Mouse (Mus musculus): ENCODE measurements at regions not wholly inside any gene's neighbourhood (a gene's known extent, or its start where the extent isn't known, plus 50 kb on each side); places are given as distances from the start of the nearest gene placed in this dataset.
"Not testable (repeated sequence)": the region's sequence is repeated elsewhere in the genome, so short reads cannot be mapped to it uniquely, and the experiment has no call there.

DNA sequence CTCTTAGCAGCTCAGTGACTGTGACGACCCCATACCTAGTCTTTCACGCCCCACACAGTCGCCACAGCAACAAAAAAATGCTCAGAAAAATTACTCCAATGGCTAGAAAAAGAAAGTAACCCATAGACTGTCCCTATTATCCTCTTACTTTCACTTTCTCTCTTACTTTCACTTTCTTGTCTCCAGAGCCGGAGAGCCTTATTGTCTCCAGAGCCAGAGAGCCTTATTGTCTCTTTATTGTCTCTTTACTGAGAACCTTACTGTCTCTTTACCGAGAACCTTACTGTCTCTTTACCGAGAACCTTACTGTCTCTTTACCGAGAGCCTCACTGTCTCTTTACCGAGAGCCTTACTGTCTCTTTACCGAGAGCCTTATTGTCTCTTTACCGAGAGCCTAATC lies 119.2 kb downstream of the Tnfsf18 start:
- not testable (repeated sequence) for H3K4me1 ChIP-seq (replicated peaks); H3K27me3 ChIP-seq (replicated peaks); H3K27ac ChIP-seq; ATAC-seq; H3K4me3 ChIP-seq (replicated peaks); H3K36me3 ChIP-seq; H3K4me2 ChIP-seq (replicated peaks); H3K9ac ChIP-seq; H3K9me3 ChIP-seq
- 95% methylated on average over 10 of the region's 10 CpGs for WGBS

DNA sequence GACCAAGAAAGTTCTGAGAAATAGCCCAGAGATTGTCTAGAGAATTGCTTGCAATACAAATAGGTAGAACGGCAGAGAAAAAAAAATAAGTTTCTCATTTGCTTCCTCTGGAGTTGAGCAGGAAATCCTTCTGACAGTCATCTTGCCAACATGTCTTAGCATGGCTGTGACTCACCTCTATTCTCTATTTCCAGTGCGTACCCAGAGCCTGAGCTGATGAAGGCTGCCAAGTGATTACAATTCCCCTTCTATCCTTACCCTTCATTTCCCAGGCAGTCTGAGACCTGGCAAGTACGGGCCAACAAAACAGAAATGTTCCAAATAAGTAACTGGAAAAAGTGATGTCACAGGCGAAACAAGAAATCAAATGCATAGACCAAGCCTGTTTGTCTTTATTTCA lies 113.0 kb downstream of the Tnfsf18 start:
- no peak overlapping the region for H3K27ac ChIP-seq
- no peak for ATAC-seq
- H3K9me3 ChIP-seq, result no peaks in the 10 kb centered on the region
- H3K36me3 ChIP-seq, result no peaks in the 10 kb centered on the region
- no peaks in the 10 kb centered on the region for H3K4me1 ChIP-seq (replicated peaks)
- no peaks in the 10 kb centered on the region for H3K27me3 ChIP-seq (replicated peaks)
- no peak overlapping the region for H3K9ac ChIP-seq
- H3K4me3 ChIP-seq (replicated peaks), result no peak overlapping the region
- H3K4me2 ChIP-seq (replicated peaks), result no peak overlapping the region
- WGBS, result 84% methylated on average over 4 of the region's 4 CpGs

DNA sequence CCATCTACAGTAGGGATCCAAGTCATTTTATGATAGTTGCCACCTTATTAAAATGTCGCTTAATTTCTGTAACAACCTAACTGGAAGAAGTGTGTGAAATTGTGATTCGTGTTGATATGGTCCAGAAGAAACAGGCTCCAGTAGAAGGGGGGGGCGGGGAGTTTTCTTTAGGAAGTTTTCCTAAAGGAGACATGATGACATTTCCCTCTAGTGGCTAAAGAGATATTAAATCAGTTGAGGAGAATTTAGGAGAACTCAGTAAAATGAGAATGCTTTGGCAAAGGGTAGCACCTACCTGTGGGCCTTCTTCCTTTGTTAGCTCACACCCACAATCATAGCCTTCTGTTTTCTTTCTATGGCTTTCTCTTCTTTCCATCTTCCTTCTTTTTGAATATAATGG lies 107.7 kb downstream of the Tnfsf18 start:
- H3K4me2 ChIP-seq (replicated peaks), result no peak overlapping the region
- H3K9ac ChIP-seq, result no peak overlapping the region
- no peak overlapping the region for H3K4me3 ChIP-seq (replicated peaks)
- no peak for ATAC-seq
- no peaks in the 10 kb centered on the region for H3K36me3 ChIP-seq
- no peaks in the 10 kb centered on the region for H3K27me3 ChIP-seq (replicated peaks)
- WGBS, result 77% methylated on average over 3 of the region's 3 CpGs
- H3K27ac ChIP-seq, result no peak overlapping the region
- H3K9me3 ChIP-seq, result no peaks in the 10 kb centered on the region
- H3K4me1 ChIP-seq (replicated peaks), result no peaks in the 10 kb centered on the region

DNA sequence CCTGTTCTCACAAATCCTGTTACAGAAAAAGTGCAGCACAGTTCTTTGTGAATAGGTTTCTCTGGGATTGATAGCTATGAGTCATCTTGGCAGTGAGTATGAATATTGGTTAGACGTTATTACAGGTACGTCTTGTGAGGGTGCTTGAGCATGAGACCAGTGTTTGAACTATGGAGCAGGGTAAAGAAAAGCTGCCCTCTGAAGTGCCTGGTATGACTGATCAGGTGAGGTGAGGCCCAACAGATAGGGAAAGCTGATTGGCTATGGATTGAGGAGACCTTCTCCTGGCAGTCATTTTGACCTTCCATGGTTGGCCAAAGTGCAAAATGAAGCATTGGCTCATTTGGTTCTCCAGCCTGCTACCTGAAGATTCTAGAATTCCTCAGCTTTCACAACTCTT lies 106.7 kb downstream of the Tnfsf18 start:
- Histone ChIP-seq H3K4me1 (replicated peaks) (no peaks in the 10 kb centered on the region), H3K4me2 (replicated peaks) (no peak overlapping the region), H3K27ac (no peak overlapping the region), H3K9me3 (no peaks in the 10 kb centered on the region), H3K9ac (no peak overlapping the region), H3K36me3 (no peaks in the 10 kb centered on the region), H3K27me3 (replicated peaks) (no peaks in the 10 kb centered on the region), H3K4me3 (replicated peaks) (no peak overlapping the region)
- no peak for ATAC-seq
- WGBS, result 90% methylated on average over 2 of the region's 2 CpGs

DNA sequence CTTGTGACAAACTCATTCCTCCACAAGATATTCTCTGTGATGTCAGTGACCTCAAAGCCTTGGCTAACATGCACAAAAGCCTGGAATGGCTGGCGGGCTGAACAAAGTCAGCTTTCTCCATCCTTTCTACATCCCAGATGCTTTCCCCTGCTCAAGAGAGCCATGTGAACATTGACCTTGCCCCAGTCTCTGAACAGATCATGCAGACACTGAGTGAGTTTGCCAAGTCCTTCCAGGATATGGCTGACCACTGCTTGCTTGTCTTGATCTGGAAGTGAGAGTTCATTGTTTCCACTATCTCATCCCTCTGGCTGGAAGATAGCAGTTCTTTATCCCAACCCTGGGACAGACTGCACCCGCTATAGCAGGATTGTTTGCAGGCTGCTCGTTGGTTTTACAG lies 103.7 kb downstream of the Tnfsf18 start:
- 69% methylated on average over 3 of the region's 3 CpGs for WGBS

DNA sequence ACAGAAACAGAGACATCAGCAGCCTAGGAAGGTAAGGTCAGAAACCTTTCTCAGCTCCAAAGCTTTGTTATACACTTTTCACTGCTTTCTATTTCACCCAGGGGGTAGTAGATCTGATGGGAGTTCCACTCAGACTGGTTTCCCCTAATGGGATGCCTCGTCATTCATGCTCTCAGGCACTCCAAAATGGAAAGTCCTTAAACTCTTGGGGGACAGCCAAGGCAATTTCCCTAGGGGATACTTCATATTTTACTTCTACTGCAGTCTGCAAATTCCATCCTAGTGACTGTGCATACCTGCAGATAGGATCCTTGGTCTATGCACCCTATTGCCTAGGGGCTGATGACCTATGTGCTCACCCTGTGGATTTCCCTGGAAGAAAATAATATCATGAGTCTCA lies 82.1 kb downstream of the Tnfsf18 start:
- H3K4me3 ChIP-seq (replicated peaks), result no peak overlapping the region
- WGBS, result 61% methylated on average over 1 of the region's 1 CpGs
- H3K27ac ChIP-seq, result no peak overlapping the region
- no peaks in the 10 kb centered on the region for H3K4me1 ChIP-seq (replicated peaks)
- no peaks in the 10 kb centered on the region for H3K27me3 ChIP-seq (replicated peaks)
- no peaks in the 10 kb centered on the region for H3K9me3 ChIP-seq
- no peaks in the 10 kb centered on the region for H3K36me3 ChIP-seq
- no peak overlapping the region for H3K4me2 ChIP-seq (replicated peaks)
- no peak overlapping the region for H3K9ac ChIP-seq
- ATAC-seq, result no peak

More for the DNA sequence above, 103.7 kb downstream of the Tnfsf18 start:
- Histone ChIP-seq H3K9ac (no peak overlapping the region), H3K4me2 (replicated peaks) (no peak overlapping the region), H3K36me3 (no peaks in the 10 kb centered on the region), H3K4me1 (replicated peaks) (no peaks in the 10 kb centered on the region), H3K9me3 (no peaks in the 10 kb centered on the region), H3K27me3 (replicated peaks) (no peaks in the 10 kb centered on the region), H3K27ac (no peak overlapping the region), H3K4me3 (replicated peaks) (no peak overlapping the region)
- no peak for ATAC-seq

DNA sequence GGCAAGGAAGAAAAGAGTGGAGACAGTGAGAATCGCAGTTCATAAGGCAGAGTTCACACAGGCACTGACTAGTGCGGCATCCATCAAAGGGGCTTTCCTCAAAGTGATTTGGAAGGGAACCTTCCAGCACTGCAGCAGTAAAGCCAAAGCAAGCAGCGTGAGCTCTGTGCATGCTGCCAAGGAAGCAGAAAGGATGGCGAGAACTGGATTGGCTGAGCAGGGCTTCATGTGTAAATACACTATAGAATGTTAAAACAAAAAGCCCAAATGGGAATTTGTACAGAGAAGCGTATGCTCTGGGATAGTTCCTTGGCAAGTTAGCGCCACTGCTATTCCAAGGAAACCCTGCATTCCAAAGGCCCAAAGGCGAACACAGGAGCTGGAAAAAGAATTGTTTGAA lies 81.5 kb downstream of the Tnfsf18 start:
- Histone ChIP-seq H3K4me2 (replicated peaks) (no peak overlapping the region), H3K27ac (no peak overlapping the region)

DNA sequence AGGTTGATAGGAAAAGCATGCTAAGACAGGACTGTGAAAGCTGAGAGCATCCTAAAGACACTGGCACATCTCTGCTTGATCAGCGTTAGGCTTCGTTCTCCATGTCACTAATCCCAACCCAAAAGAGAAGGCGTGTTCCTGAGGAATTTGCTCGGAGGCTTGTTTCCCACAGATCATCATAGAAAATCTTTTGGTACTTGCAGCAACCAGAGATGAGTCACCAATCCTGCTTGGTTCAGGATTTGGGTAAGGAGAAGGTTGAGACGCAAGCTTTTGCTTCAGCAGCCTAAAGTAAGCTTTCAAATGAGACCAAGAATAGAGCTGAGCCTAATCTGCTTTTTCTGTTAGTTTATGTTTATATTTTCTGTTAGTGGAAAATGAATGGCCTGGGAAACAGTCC lies 80.7 kb downstream of the Tnfsf18 start:
- Histone ChIP-seq H3K9me3 (no peaks in the 10 kb centered on the region), H3K4me1 (replicated peaks) (no peaks in the 10 kb centered on the region), H3K4me2 (replicated peaks) (no peak overlapping the region), H3K9ac (no peak overlapping the region), H3K27me3 (replicated peaks) (no peaks in the 10 kb centered on the region), H3K36me3 (no peaks in the 10 kb centered on the region), H3K4me3 (replicated peaks) (no peak overlapping the region), H3K27ac (no peak overlapping the region)
- 75% methylated on average over 5 of the region's 5 CpGs for WGBS
- no peak for ATAC-seq

More for the DNA sequence above, 81.5 kb downstream of the Tnfsf18 start:
- H3K4me1 ChIP-seq (replicated peaks), result no peaks in the 10 kb centered on the region
- no peaks in the 10 kb centered on the region for H3K36me3 ChIP-seq
- H3K9ac ChIP-seq, result no peak overlapping the region
- WGBS, result 30% methylated on average over 7 of the region's 7 CpGs
- H3K27me3 ChIP-seq (replicated peaks), result no peaks in the 10 kb centered on the region
- no peaks in the 10 kb centered on the region for H3K9me3 ChIP-seq
- peak; percentile 71 for ATAC-seq
- H3K4me3 ChIP-seq (replicated peaks), result no peak overlapping the region

DNA sequence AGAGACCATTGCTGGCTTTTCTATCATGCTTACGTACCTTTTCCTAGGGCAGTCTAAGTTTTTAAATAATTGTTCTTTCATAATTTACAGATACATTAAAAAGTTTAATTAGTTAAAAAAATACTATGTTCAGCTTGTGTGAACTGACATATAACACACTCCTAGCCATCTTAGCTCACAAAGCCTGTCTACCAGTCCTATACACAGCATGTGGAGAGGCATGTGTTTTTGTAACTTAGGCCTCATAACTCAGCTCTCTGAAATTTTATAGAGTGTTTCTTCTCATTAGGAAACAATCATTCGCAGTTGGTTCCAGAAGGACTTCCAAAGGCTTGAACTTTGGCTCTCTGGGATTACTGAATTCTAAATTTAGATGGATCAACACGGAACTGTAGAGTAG lies 76.3 kb downstream of the Tnfsf18 start:
- Histone ChIP-seq H3K9me3 (no peaks in the 10 kb centered on the region), H3K36me3 (no peaks in the 10 kb centered on the region), H3K27me3 (replicated peaks) (no peaks in the 10 kb centered on the region), H3K27ac (no peak overlapping the region), H3K4me2 (replicated peaks) (no peak overlapping the region), H3K4me1 (replicated peaks) (no peaks in the 10 kb centered on the region), H3K9ac (no peak overlapping the region), H3K4me3 (replicated peaks) (no peak overlapping the region)
- WGBS, result 64% methylated on average over 3 of the region's 3 CpGs
- no peak for ATAC-seq

DNA sequence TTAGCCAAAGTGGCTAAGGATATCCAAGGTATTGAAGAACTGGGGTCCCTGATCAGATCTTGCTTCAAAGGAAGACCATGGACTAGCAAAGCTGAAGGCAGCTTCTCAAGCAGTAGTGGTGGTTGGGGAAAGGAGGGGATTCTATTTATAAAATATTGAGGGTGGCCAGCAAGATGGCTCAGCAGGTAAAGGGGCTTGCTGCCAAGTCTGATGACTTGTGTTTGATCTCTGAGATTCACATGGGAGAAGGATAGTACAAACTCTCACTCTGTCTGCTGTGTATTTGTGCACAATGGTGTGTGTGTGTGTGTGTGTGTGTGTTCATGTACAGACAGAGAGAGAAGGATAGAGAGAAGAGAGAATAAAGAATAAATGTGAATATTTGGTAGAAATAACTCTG lies 73.4 kb downstream of the Tnfsf18 start:
- no peak overlapping the region for H3K9ac ChIP-seq
- no peak overlapping the region for H3K27ac ChIP-seq
- H3K4me1 ChIP-seq (replicated peaks), result no peaks in the 10 kb centered on the region
- ATAC-seq, result no peak
- H3K27me3 ChIP-seq (replicated peaks), result no peaks in the 10 kb centered on the region
- H3K9me3 ChIP-seq, result no peaks in the 10 kb centered on the region
- H3K4me3 ChIP-seq (replicated peaks), result no peak overlapping the region
- no peak overlapping the region for H3K4me2 ChIP-seq (replicated peaks)
- no peaks in the 10 kb centered on the region for H3K36me3 ChIP-seq

DNA sequence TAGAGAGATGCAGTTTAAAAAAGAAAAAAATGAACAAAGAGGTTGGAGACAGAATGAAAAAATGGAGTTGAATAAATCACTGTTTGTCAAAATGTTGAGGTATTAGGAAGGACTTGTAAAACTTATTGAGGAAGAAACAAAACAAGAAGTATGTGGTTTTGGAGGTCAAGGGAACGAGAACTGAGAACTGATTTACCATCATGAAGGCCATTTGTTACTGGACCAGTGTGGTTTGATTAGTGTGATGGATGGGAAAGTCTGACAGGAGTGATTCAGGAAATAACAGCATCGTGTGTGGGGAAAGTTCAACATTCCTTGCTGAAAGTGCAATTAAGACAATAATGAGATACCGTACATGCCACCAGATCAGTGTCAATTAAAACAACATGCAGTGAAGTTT lies 65.9 kb downstream of the Tnfsf18 start:
- no peak overlapping the region for H3K4me3 ChIP-seq (replicated peaks)
- no peak overlapping the region for H3K4me2 ChIP-seq (replicated peaks)
- no peak overlapping the region for H3K9ac ChIP-seq
- WGBS, result 56% methylated on average over 3 of the region's 3 CpGs
- no peaks in the 10 kb centered on the region for H3K27me3 ChIP-seq (replicated peaks)
- no peak overlapping the region for H3K27ac ChIP-seq
- no peaks in the 10 kb centered on the region for H3K4me1 ChIP-seq (replicated peaks)
- H3K36me3 ChIP-seq, result no peaks in the 10 kb centered on the region
- H3K9me3 ChIP-seq, result no peaks in the 10 kb centered on the region
- ATAC-seq, result no peak

Measured in intestine, embryonic 15.5 days (tissue).